Mouse (Mus musculus) midbrain, embryonic 15.5 days (tissue): ENCODE results near the gene Wls. TPM values are rescaled to one million over a fixed set of nuclear protein-coding genes. Genes with fewer than 3 reads are reported as not detected.
A peak's percentile ranks its signal among the peaks of the same experiment; 100 is the strongest.

Source experiments
- ATAC-seq: fragments of 200-750 bp; cut with Nextera tagmentation; replicated peaks from 2 replicates; pipeline ENCODE4 v1.8.0; 2017; ENCODE audit warnings: moderate TSS enrichment
- H3K27ac ChIP-seq: fragments of 300-500 bp; sonication (generic); 2 replicates; pipeline ENCODE4 v1.5.1; 2015; ENCODE audit warnings: mild to moderate bottlenecking, inconsistent platforms
- H3K27me3 ChIP-seq: fragments of 300-500 bp; sonication (generic); replicated peaks from 2 replicates; pipeline ENCODE4 v1.6.1; 2015; ENCODE audit warnings: inconsistent platforms
- H3K36me3 ChIP-seq: fragments of 300-500 bp; sonication (generic); replicated peaks from 2 replicates; pipeline ENCODE4 v1.6.1; 2015; ENCODE audit warnings: inconsistent platforms
- H3K4me1 ChIP-seq: fragments of 300-500 bp; sonication (generic); 2 replicates; pipeline ENCODE4 v1.6.1; 2015; ENCODE audit warnings: inconsistent platforms
- H3K4me2 ChIP-seq: fragments of 300-500 bp; sonication (generic); 2 replicates; pipeline ENCODE4 v1.6.1; 2015; ENCODE audit warnings: inconsistent platforms, mild to moderate bottlenecking, moderate library complexity
- H3K4me3 ChIP-seq: fragments of 300-500 bp; sonication (generic); 2 replicates; pipeline ENCODE4 v1.5.1; 2015; ENCODE audit warnings: mild to moderate bottlenecking, inconsistent platforms
- H3K9ac ChIP-seq: fragments of 300-500 bp; sonication (generic); 2 replicates; pipeline ENCODE4 v1.6.1; 2015; ENCODE audit warnings: mild to moderate bottlenecking, inconsistent platforms
- H3K9me3 ChIP-seq: fragments of 300-500 bp; sonication (generic); 2 replicates; pipeline ENCODE4 v1.6.1; 2016; ENCODE audit warnings: inconsistent platforms
- WGBS: fragments of 180-500 bp; shearing (Covaris S2); methylation state at CpG from one replicate; pipeline ENCODE4 v1.1.7; 2015; ENCODE audit warnings: mixed read lengths; 5-methylcytosine and 5-hydroxymethylcytosine counted together
- polyA plus RNA-seq: library from polyadenylated mRNA; unstranded; fragments of >200 nt; fragmentation: Nextera tagmentation; extraction: Ambion mirVana; gene quantifications from 2 replicates; pipeline ENCODE4 v1.2.1, GENCODE M21; 2015

Wls gene
- polyA plus RNA-seq, 1 experiment from 2014 or later, result 80.8 TPM

- Histone ChIP-seq H3K4me1 (no peaks in the 10 kb centered on the region), H3K36me3 (no peaks in the 10 kb centered on the region), H3K9ac (no peak overlapping the region), H3K4me2 (no peak overlapping the region), H3K27ac (no peak overlapping the region), H3K4me3 (no peak overlapping the region), H3K27me3 (no peaks in the 10 kb centered on the region), H3K9me3 (no peaks in the 10 kb centered on the region)
- WGBS, result 88% methylated on average over 1 of the region's 1 CpGs
- ATAC-seq, result no peak
Observed at GRCm38 (mm10) chr3:159865691-159866090, 26.2 kb downstream of the Wls start.

GRCm38 (mm10) chr3:159878983-159879382 is 39.5 kb downstream of the Wls start:
- ATAC-seq, result 0 out of 2 replicates have a peak, but pooled peaks have one; percentile 30

GRCm38 (mm10) chr3:159883325-159883724 is 43.9 kb downstream of the Wls start:
- 20% methylated on average over 2 of the region's 2 CpGs for WGBS

More at GRCm38 (mm10) chr3:159878983-159879382, 39.5 kb downstream of the Wls start:
- Histone ChIP-seq H3K9ac (no peak overlapping the region), H3K36me3 (no peaks in the 10 kb centered on the region), H3K4me1 (no peaks in the 10 kb centered on the region; the same call in 1 of the 2 replicates), H3K9me3 (no peaks in the 10 kb centered on the region), H3K27me3 (no peaks in the 10 kb centered on the region), H3K27ac (no peak overlapping the region; the same call in 1 of the 2 replicates), H3K4me3 (no peak overlapping the region), H3K4me2 (no peak overlapping the region)

GRCm38 (mm10) chr3:159884802-159885201 is 45.3 kb downstream of the Wls start:
- Histone ChIP-seq H3K4me3 (no peak overlapping the region), H3K27ac (peak overlapping the region; percentile 67), H3K4me2 (no peak overlapping the region), H3K9ac (no peak overlapping the region), H3K9me3 (no peaks in the 10 kb centered on the region), H3K36me3 (no peaks in the 10 kb centered on the region), H3K4me1 (peaks cover 17% of the 10 kb centered on the region), H3K27me3 (no peaks in the 10 kb centered on the region)
- ATAC-seq, result peak; percentile 49

More at GRCm38 (mm10) chr3:159883325-159883724, 43.9 kb downstream of the Wls start:
- H3K9ac ChIP-seq, result no peak overlapping the region
- no peak overlapping the region for H3K4me2 ChIP-seq
- ATAC-seq, result no peak
- H3K4me3 ChIP-seq, result no peak overlapping the region
- no peaks in the 10 kb centered on the region for H3K36me3 ChIP-seq
- H3K9me3 ChIP-seq, result no peaks in the 10 kb centered on the region
- no peaks in the 10 kb centered on the region for H3K27me3 ChIP-seq
- H3K27ac ChIP-seq, result no peak overlapping the region
- peaks cover 17% of the 10 kb centered on the region for H3K4me1 ChIP-seq

- WGBS, result 5% methylated on average over 3 of the region's 3 CpGs
- ATAC-seq, result peak; percentile 95
- H3K4me2 ChIP-seq, result no peak overlapping the region
Observed at GRCm38 (mm10) chr3:159885271-159885670, 45.8 kb downstream of the Wls start.

DNA sequence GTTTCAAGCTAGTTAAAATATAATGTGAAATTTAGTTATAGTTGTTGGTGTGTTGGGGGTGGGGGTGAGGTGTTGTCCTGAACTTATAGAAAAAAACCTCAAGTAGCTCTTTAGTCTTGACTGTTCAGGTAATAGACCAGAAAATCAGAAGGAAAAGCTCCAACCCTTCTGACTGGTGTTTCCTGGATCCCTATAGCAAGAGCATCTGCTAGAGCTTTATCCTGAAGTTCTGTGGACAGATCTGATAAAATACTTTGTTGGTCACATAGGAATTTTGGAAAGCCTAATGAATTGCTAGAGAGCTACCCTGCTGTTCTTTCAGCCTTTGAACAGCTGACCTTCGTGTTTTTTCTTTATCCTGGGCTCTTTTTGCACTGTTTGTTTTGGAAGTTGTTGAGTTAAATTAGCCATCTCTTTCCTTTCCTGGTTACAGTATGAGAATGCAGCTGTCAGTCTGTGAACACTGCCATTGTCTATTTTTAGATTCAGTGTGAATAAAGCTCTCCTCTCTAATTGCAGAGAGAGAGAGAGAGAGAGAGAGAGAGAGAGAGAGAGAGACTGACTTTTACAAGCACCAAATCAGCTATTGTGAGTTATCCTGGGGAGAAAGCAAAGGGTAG is 46.4 kb downstream of the Wls start:
- no peaks in the 10 kb centered on the region for H3K27me3 ChIP-seq
- no peak overlapping the region for H3K4me2 ChIP-seq
- H3K4me3 ChIP-seq, result no peak overlapping the region
- H3K27ac ChIP-seq, result peak overlapping the region; percentile 67
- whole genome bisulfite sequencing, result 2% methylated on average over 1 of the region's 1 CpGs
- H3K36me3 ChIP-seq, result no peaks in the 10 kb centered on the region
- H3K9ac ChIP-seq, result no peak overlapping the region
- peak; percentile 38 for ATAC-seq
- H3K4me1 ChIP-seq, result peaks cover 17% of the 10 kb centered on the region
- H3K9me3 ChIP-seq, result no peaks in the 10 kb centered on the region

More at GRCm38 (mm10) chr3:159885271-159885670, 45.8 kb downstream of the Wls start:
- H3K27me3 ChIP-seq, result no peaks in the 10 kb centered on the region
- H3K9me3 ChIP-seq, result no peaks in the 10 kb centered on the region
- H3K4me1 ChIP-seq, result peaks cover 17% of the 10 kb centered on the region
- no peaks in the 10 kb centered on the region for H3K36me3 ChIP-seq
- H3K9ac ChIP-seq, result no peak overlapping the region
- H3K4me3 ChIP-seq, result no peak overlapping the region
- H3K27ac ChIP-seq, result peak overlapping the region; percentile 67

DNA sequence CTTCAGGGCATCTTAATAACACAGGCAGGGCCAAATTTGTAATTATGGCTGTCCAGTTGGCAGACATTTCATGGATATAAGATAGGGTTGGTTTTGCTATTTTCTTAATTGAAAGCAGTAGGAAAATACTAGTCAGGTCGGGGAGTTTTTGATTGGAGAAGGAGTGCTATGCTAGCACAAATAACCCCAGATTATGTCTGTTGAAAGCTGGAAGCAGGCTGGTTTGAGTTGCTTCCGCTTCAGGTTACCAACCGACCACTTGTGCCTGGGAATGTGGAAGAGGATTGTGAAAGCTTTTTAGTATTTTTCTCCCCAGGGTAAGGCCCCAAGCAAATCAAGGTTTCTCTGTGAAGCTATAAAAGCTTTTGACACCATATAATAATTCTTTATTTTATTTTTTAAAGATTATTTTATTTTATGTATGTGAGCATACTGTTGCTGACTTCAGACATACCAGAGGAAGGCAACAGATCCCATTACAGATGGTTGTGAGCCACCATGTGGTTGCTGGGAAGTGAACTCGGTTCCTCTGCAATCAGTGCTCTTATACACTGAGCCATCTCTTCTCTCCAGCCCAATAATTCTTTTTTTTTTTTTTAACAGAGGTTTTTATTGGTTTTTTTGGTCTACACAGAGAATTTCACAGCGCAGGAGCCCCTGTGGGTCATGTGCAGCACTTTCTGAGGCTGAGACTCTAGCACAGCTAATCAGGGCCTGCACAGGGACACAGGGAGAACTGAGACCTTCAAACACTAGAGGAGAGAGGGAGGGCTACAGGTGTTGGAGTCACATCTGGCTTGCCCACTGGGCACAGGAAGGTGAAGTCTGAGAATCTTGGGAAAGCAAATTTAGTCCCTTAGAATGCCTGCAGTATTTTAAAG is 50.9 kb downstream of the Wls start:
- no peak for ATAC-seq
- no peak overlapping the region for H3K4me2 ChIP-seq
- H3K36me3 ChIP-seq, result no peaks in the 10 kb centered on the region
- H3K27me3 ChIP-seq, result no peaks in the 10 kb centered on the region
- H3K9me3 ChIP-seq, result no peaks in the 10 kb centered on the region
- 80% methylated on average over 5 of the region's 5 CpGs for WGBS
- H3K27ac ChIP-seq, result no peak overlapping the region
- no peak overlapping the region for H3K9ac ChIP-seq
- H3K4me1 ChIP-seq, result peaks cover 8% of the 10 kb centered on the region
- no peak overlapping the region for H3K4me3 ChIP-seq

DNA sequence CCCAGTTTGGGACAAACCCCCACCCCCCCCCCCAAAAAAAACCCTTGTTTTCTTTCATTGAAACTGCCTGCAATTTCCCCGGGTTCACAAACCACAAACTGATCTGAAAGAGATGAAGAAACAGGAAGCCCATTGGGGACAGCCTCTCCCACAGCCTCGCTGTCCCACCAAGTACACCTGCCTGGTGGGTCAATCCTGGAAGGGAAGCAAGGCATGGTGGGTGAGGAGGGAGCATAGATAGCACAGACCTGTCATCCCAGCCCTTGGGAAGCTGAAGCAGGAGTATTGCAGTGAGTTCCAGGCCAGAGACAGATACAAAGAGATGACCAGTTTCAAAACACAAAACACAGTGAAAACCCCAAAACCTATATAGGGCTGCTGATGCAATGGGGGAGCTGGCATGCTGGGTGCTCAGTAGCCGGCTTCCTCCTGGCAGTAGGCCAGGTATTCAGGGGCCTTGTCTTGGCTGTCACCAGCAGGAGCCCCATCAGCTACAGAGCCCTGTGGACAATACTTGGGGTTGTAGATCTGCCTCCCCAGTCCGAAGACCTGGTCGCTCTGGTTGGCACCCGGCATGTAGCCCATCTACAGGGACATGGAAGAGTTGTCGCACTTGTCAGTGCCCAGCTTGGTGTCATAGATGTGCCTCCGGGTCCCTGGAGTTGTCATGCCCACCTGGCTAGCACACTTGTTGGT is 51.7 kb downstream of the Wls start:
- no peak overlapping the region for H3K9ac ChIP-seq
- ATAC-seq, result no peak

GRCm38 (mm10) chr3:159907329-159907728 is 67.9 kb downstream of the Wls start:
- H3K4me3 ChIP-seq, result no peak overlapping the region
- H3K4me1 ChIP-seq, result no peaks in the 10 kb centered on the region
- no peak overlapping the region for H3K9ac ChIP-seq
- no peak overlapping the region for H3K27ac ChIP-seq
- no peak overlapping the region for H3K4me2 ChIP-seq
- H3K27me3 ChIP-seq, result no peaks in the 10 kb centered on the region
- no peak for ATAC-seq
- H3K36me3 ChIP-seq, result no peaks in the 10 kb centered on the region
- 95% methylated on average over 1 of the region's 1 CpGs for WGBS
- H3K9me3 ChIP-seq, result no peaks in the 10 kb centered on the region

More for the DNA sequence above, 51.7 kb downstream of the Wls start:
- H3K27me3 ChIP-seq, result no peaks in the 10 kb centered on the region
- H3K9me3 ChIP-seq, result no peaks in the 10 kb centered on the region
- no peak overlapping the region for H3K4me3 ChIP-seq
- 0 out of 2 replicates have a peak, but pooled peaks cover under 1% of the 10 kb centered on the region for H3K4me1 ChIP-seq
- H3K27ac ChIP-seq, result no peak overlapping the region
- 93% methylated on average over 8 of the region's 8 CpGs for WGBS
- H3K36me3 ChIP-seq, result no peaks in the 10 kb centered on the region
- H3K4me2 ChIP-seq, result no peak overlapping the region

GRCm38 (mm10) chr3:159917328-159918090 is 78.0 kb downstream of the Wls start:
- Histone ChIP-seq H3K9ac (no peak overlapping the region), H3K9me3 (no peaks in the 10 kb centered on the region), H3K36me3 (no peaks in the 10 kb centered on the region), H3K27ac (no peak overlapping the region), H3K4me1 (no peaks in the 10 kb centered on the region), H3K4me3 (no peak overlapping the region), H3K4me2 (no peak overlapping the region), H3K27me3 (no peaks in the 10 kb centered on the region)
- ATAC-seq, result no peak
- WGBS, result 83% methylated on average over 2 of the region's 2 CpGs
